Mouse (Mus musculus) liver, postnatal 0 days (tissue): ENCODE results near the gene Pamr1.

Experiments
- CTCF ChIP-seq: sonication (generic); IDR thresholded peaks from 2 replicates; pipeline ENCODE4 v1.5.1; 2016; ENCODE audit warnings: antibody characterized with exemption, low read depth
- EP300 ChIP-seq: IDR thresholded peaks from 2 replicates; pipeline ENCODE4 v1.6.1; 2016; ENCODE audit warnings: antibody characterized with exemption, low read depth, mild to moderate bottlenecking

GRCm38 (mm10) chr2:102600516-102600915 is 50.7 kb downstream of the Pamr1 start:
- TF ChIP-seq CTCF (no peak), EP300 (no peak)
